Mouse (Mus musculus): ENCODE data around the gene Kat14.

Kat14 gene

DNA sequence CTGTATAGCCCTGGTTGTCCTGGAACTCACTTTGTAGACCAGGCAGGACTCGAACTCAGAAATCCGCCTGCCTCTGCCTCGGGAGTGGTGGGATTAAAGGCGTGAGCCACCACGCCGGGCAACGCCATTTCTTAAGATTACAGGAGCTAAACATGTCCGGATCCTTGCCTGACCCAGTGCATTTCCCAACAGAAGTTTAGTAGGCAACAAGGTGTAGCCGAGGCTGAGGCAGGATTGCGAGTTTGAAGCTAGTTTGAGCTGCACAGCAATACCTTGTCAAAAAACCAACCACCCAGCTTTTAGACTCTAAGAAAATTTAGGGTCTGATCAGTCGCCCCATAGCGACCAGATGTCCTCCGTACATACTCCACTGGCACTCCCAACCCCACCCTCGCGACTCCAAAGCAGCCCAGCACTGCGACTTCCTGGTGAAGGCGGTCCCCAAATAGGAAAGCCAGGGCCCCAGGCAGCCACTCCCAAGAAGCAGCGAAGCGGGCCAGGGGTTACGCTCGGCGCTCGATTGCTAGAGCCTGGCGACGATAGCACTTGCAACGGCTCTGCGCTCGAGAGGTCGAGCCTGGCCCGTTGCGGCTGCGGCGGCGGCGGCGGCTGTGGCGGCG lies at the start of gene Kat14, which contains the start of gene Pet117:
Gene Kat14 (plus strand): TSS at position 584 of the 620 bp plus-strand sequence.
Gene Pet117 (plus strand): TSS at position 597 of the 620 bp plus-strand sequence.
- in situ Hi-C loops (cut with MboI, MseI), result no loop called here

DNA sequence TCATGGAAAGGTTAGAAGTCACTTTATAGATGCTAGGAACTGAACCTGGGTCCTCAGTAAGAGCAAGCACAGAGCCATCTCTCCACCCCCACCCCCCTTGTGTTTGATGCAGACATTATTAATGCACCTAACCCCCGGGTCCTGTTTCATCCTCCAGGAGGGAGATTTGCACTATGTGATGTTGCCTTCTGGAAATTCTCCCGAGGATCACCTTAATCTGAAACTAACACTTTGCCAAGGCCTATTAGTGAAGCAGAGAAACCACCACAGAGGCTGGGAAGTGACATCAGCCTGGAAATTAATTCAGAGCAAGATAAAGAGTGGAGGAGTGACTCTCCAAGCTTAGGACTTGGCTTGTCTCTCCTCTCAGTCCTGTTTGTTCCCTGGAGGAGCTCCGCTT lies 44.6 kb upstream of the Kat14 start:
- in situ Hi-C loops (cut with MboI, MseI), result no loop called here

DNA sequence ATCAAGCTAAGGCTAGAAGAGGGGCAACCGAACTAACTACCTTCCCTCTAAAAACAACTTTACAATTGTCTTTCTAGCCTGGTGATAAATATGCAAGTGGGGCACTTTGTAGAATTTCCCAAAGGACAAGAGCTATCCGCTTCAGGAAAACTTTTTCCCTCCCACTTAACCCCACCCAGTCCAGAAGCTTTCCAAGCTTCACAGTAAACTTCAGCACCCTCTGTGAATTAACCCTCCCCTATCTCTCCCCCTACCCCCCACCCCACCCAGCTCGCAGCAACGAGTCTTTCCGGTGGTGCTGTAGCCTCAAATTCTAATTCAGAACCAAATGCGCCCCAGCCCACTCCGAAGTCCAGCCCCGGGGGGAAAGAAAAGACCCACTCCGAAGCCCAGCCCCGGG lies 39.3 kb upstream of the Kat14 start:
- in situ Hi-C loops (cut with MboI, MseI), result no loop called here

DNA sequence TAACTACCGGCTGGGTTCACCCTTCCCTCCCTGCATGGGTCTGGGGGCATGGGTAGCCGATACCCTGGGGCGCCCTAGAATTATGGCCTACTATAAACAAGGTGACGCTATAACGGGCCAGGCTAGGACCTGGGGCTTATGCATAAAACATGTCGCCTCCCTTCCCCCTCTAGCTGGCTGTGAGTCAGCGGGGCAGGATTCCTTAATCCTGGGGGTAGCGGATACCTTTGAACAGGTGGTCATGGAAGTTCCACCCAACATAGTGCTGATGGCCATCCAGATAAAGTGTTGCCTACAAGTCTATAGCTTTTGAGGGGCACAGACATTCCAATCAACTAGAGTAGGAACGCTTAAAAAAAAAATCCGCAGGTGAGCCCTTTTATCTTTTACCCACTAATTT lies 38.8 kb upstream of the Kat14 start:
- in situ Hi-C loops (cut with MboI, MseI), result loop anchor here in 1 of 2 experiments (10.0 kb wide), 1 partner anchor 795 kb away; no protein-coding TSS in a partner anchor

DNA sequence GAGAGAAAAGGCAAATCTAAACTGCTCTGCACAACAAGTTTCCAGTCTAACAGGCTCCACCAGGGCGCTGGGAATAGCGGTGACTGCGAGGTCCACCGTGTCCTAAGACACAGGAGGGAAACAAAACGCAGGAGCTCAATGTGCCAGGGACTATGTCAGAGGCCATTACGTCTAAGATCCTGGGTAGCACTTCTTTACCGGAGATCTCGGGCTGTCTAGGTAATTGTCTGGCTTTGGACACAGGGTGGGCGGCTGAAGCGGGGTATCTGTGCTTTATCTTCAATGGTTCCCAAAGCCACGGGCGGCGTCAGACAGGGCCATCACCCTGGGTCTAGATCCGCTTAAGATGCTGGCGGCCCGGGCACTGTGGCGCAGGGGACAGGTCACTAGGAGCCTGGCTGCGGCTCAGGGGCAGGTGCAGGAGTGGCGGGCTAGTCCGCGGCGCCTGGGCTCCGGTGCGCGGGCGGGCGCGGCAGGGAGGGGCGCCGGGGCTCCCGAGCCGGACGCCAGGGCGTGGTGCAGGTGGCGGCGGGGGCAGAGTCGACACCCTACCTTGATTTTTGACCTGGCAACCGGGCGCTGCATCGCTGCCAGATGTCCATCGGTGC lies 38.3 kb upstream of the Kat14 start:
- in situ Hi-C loops (cut with MboI, MseI), result loop anchor here in 1 of 2 experiments (10.0 kb wide), 1 partner anchor 796 kb away; no protein-coding TSS in a partner anchor

DNA sequence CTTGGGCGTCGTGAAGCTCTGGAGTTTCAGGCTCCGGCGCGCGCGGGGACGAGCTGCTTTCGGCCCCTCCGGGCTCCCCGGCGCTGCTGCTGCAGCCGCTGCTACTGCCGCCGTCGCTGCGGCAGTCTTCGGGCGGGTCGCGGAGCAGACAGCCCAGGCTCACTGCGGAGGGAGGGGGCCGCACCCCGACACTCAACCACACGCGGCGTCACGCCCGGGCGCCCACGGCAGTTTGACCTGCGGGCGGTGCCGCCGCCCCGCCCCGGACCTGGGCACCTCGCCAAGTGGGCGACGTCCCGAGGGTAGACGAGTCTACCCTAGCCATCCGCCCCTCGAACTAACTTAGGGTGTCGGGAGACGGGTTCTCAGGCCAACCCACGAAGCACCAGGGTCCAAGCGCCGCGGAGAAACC lies 37.8 kb upstream of the Kat14 start:
- in situ Hi-C loops (cut with MboI, MseI), result loop anchor here in 1 of 2 experiments (10.0 kb wide), 1 partner anchor 796 kb away; no protein-coding TSS in a partner anchor

DNA sequence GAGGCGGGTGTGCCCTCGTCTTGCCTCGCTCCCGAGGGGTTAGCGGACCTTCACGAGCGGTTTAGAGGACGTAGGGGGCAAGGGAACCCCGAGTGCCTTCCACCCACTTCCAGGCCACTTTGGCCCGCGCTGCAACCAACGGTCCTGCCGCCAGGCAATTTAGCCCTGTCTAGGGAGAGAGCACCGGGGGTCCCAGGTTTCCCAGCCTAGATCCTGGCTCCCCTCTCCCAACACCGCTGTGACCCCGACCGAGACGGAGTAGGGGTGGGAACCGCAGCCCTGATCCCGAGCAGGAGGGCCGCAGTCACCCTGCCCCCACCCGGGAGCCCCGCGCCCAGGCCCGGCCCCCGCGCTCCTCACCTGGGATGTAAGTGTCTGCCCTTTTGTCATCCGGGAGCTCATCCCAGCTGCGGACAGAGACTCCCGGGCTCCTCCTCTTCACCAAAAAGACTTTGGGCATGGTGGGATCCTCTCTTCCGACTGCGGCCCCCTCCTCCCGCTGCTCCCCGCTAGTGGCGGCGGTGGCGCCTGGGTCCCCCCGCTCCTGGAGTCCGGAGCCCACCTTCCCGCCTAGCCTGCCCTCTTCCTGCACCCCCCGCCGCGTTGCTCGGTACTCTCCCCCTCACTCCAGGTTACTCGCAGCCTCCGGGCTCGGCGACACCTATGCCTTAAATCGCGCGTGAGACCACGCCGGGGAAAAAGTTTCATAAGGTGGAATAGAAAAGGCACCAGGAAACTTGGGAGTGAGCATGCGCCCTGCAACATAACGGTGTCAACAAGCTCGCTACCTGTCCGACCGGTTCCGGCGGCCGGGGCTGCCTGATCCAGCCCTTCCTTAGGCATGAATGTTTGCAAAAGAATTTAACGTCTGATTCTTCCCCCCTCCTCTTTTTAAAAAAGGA lies 37.1 kb upstream of the Kat14 start, which contains the start of gene Ovol2:
Gene Ovol2 (minus strand): TSS at position 746 of the 902 bp plus-strand sequence.
- in situ Hi-C loops (cut with MboI, MseI), result loop anchor here in 1 of 2 experiments (10.0 kb wide), 1 partner anchor 797 kb away; no protein-coding TSS in a partner anchor

DNA sequence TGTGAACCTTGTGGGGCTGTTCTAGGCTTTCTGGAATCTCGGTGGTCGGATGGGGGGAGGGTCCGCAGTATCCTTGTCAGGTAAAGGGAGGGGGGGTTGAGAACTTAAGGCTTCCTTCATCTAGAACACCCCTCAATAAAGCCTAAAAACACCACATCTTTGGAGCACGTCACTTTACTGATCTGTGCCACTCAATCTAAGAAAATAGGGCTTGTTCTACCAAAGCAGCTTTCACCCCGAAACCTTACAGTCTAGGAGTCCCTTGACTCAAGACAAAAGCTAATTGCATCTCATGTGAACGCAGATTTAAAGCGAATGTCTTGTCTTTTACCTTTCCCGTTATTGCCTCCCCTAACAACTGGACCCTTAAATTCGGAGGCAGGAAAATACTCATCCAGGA lies 36.3 kb upstream of the Kat14 start:
- in situ Hi-C loops (cut with MboI, MseI), result loop anchor here in 1 of 2 experiments (10.0 kb wide), 1 partner anchor 798 kb away; no protein-coding TSS in a partner anchor

DNA sequence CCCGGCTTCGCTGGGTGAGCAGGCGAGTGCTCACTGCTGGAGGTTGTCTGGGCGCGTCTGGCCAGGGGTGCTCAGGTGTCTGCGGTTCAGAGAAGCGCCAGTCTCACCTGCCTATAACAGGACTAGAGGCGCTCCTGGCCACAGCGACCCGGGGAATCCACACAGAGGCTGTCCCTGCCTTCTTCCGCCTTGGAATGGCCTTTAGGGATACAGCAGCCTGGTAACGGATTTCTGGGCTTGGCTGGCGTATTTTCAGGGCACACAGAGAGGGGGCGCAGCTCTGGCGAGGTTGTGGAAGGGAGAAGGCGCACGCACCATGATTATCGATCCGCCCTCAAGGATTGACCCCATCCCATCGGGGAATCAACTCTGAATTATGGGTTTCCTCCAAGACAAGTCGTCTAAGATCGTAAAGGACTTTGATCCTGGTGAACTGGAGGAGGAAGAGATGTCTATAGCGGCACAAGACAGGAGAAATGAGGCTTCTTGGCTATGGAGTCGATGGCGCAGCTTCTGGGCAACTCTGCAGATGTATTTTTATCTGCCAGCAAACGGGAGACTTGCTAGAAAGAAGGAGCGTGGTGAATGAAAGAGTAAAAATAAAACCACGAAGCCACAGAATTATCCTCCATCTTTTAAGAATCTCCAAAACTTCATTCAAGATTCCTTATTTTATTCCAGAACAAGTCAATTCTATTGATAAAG lies 35.5 kb upstream of the Kat14 start:
- in situ Hi-C loops (cut with MboI, MseI), result loop anchor here in 1 of 2 experiments (10.0 kb wide), 1 partner anchor 798 kb away; no protein-coding TSS in a partner anchor

DNA sequence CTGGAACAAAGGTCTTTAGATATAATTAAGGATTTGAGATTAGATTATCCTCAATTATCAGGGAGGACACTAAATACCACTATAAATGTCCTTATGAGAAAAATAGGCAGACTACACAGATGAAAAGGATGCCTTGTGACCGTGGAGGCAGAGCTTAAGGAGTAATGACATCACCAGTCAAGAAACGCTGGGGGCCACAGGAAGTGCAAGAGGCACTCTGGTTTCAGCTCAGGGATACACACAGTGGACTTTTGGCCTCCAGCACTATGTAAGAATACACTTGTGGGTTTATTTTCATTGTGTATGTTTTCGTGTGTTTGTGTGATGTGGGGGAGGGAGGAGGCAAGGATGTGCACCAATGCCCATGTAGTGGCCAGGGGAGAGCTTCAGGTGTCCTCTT lies 31.6 kb upstream of the Kat14 start:
- in situ Hi-C loops (cut with MboI, MseI), result loop anchor here in 1 of 2 experiments (10.0 kb wide), 1 partner anchor 802 kb away; no protein-coding TSS in a partner anchor

DNA sequence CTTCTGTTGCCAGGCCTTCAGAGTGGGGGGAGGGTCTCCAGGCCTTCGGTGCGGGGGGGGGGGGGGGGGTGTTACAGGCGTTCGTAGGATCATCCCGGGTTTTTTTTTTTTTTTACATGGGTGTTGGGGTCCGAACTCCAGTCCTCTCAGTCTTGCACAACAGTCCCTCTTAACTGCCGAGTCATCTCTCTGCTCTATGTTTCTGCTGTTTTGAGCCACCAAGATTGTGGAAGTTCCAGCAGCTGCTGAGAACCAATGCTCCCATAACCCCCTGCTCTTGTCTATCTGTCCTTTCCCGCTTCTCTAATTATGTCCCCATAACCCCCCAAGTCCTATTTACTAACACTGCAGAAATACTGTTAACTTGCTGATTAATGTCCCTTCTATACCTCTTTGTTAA lies 31.1 kb upstream of the Kat14 start:
- in situ Hi-C loops (cut with MboI, MseI), result loop anchor here in 1 of 2 experiments (10.0 kb wide), 1 partner anchor 803 kb away; no protein-coding TSS in a partner anchor

DNA sequence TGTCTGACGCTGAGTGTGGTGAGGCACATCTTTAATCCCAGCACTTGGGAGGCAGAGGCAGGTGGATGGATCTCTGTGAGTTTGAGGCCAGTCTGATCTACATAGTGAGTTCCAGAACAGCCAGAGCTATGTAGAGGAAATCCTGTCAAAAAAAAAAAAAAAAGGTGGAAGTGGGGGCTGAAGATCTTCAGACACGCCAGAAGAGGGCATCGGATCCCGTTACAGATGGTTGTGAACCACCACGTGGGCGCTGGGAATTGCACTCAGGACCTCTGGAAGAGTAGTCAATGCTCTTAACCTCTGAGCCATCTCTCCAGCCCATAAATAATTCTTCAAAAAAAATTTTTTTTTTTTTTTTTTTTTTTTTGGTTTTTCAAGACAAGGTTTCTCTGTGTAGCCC lies 30.6 kb upstream of the Kat14 start:
- in situ Hi-C loops (cut with MboI, MseI), result loop anchor here in 1 of 2 experiments (10.0 kb wide), 1 partner anchor 803 kb away; no protein-coding TSS in a partner anchor

DNA sequence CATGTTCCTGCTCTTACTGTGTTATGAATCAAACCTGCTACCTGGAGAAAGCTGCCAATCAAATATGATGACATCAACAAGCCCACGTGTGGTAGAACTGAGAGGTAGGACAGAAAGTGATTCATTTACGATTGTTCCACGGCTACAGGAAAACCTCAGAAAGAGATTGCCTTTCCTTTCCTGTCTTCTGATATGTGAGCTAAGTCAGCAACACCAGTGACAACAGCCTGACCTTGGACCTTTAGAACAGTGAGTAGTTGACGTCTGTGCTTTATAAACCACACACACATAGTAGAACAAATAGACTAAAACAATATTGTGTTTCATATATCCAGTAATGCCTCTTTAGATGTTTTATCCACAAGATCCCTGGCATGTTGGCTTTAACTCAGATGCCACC lies 25.6 kb upstream of the Kat14 start:
- in situ Hi-C loops (cut with MboI, MseI), result no loop called here

DNA sequence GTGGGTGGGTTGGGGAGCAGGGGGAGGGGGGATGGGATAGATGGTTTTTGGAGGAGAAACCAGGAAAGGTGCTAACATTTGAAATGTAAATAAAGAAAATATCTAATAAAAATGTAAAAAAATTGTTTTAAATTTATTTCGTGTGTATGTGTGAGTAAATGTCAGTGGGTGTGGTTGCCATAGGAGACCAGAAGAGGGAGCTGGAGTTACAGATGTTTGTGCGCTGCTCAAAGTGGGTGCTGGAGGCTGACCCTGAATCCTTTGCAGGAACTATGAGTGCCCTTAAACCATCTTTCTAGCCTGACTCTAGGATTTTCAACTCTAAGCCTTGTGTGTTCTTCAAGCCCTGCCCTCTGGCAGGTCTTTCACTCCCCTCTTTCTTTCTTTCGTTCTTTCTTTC lies 20.3 kb upstream of the Kat14 start:
- in situ Hi-C loops (cut with MboI, MseI), result no loop called here

DNA sequence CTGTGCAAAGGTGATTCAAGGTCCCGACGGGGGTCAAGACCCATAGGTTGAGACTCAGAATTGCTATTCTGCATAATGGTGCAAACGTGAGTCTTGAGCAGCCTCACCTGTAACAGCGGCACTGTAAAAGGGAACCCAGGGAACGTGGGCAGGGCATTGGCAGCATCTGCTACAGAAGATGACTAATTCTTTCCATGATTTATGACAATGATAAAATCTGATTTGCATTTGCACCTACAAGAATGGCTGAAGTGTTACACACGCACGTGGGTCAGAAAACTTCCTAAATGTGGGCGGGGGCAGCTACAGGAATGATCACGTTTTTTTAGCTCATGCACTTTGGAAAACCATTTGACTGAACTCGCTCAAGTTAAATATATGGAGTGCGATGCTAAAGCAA lies 15.9 kb upstream of the Kat14 start:
- in situ Hi-C loops (cut with MboI, MseI), result no loop called here

DNA sequence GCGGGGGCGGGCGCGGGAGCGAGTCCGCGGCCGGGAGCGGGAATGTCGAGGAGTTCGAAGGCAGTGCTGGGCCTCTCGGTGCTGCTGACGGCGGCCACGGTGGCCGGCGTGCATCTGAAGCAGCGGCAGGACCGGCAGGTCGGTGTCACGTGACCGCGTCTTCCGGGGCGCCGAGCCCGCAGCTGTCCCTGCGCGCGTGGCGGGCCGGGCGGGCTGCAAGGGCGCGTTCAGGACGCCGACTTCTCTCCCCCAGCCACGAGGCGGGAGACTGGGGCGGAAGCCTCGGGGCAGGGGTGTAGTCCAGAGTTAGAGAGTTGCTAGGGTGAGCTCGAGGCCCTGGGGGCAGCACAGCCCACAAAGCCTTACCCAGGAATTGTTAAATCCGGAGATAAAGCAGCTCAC lies 238 bp downstream of the Kat14 start:
- in situ Hi-C loops (cut with MboI, MseI), result no loop called here

DNA sequence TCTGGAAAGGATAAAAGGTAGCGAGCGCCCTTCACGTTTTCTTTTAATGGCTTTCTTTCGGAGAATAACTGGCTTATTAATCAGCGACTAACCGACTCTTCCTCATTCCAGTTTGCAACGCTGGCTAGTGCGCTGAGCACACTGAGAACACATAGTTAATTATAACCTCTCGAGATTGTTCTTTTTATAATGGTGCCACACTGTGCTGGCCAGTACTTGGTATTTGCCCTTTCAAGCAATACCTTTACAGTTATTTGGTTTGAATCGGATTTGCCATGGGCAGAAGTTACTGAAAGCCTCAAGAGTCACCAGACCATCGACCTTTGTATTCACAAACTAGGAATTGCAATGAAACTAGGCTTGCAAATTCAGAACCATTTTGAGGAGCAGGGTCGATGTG lies 728 bp downstream of the Kat14 start:
- in situ Hi-C loops (cut with MboI, MseI), result no loop called here

DNA sequence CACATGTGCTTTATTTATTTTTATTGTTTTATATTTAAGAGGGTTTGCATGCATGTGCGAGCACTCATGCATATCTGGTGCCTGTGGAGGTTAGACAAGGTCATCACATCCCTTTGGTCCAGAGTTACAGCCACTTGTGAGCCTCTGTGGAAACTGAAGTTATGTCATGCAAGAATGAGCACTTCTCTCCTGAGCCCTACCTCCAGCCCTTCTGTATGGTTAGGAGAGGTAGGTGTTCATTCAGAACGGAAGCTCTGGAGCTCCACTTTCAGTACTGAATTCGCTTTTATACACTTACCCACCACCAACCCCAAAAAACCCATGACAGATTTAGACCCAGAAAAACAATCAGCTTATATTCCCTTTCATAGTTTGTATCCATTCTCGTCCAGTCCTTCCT lies 2.8 kb downstream of the Kat14 start:
- in situ Hi-C loops (cut with MboI, MseI), result no loop called here

DNA sequence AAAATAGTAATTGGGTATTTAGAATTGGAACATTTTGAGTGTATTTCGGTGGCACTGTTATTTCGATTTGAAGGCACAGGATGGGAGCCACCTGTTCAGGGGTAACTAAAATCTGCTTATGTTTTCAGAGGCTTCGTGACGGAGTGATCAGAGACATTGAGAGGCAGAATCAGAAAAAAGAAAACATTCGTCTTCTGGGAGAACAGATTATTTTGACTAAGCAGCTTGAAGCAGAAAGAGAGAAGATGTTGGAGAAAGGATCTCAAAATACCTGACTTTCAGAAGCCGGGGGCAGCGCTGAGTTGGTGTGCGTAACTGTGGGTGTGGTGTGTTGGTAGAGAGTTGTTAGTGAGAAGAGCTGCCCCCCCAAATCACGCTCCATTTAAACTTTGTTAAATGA lies 4.3 kb downstream of the Kat14 start:
- in situ Hi-C loops (cut with MboI, MseI), result no loop called here

DNA sequence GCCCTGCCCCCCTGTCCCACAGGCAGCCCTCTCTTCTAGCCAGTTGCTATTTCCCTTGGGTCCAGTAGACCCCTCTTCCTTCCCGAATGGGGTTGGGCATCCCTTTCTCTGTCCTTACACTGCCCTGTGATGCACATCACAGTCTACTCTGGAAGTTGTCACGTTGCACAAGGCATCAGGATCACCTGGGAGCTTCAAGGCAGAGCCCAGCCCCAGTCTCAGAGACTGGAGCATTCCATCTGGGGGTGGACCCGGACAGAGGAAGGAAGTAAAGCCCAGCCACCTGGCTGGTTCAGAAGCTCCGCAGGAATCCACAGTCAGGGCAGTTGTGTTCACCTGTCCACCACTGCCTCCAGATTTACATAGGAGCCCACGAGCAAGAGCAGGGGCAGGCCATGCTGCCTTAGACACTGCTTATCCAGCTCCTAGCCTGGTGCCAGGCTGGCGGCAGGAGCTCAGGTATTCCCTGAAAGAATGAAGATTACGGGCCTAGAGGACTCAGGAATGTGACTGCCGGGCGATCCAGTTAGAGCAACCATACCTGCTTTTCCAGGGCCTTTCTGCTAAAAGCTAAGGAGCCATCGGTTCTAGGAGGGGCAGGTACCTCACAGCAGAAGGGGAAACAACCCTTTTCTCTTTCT lies 6.4 kb downstream of the Kat14 start:
- in situ Hi-C loops (cut with MboI, MseI), result no loop called here

Measured in T-helper 17 cell (primary cell).